Mouse (Mus musculus) adrenal gland (tissue): ENCODE data around the gene Chil1.

Experiments
- intact Hi-C: fragments of 180-260 bp; cut with DNase I; formaldehyde crosslinking; loops from one replicate; pipeline ENCODE4 v1.15.1; 2025

Chil1 gene

GRCm38 (mm10) chr1:134201751-134202420, 19.9 kb downstream of the Chil1 start:
- intact Hi-C loops = no loop called here

DNA sequence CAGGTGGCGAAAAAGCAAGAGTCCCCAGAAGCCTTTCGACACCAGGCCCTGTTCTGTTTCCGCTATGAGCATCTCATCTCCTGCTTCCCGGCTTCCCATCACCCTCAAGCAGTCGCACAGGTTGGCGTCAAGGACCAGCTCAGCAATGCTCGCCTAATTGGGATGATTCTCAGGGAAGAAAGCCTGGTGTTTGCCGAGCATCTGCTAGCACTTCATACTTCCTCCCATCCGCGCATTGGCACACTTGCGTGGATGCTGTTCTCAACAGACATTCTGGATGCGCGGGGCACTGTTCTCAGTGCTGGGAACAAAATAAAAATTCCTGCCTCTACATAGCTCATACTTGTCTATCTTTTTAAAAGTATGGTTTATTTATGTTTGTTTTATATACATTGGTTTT, 22.3 kb downstream of the Chil1 start:
- intact Hi-C loops = no loop called here

DNA sequence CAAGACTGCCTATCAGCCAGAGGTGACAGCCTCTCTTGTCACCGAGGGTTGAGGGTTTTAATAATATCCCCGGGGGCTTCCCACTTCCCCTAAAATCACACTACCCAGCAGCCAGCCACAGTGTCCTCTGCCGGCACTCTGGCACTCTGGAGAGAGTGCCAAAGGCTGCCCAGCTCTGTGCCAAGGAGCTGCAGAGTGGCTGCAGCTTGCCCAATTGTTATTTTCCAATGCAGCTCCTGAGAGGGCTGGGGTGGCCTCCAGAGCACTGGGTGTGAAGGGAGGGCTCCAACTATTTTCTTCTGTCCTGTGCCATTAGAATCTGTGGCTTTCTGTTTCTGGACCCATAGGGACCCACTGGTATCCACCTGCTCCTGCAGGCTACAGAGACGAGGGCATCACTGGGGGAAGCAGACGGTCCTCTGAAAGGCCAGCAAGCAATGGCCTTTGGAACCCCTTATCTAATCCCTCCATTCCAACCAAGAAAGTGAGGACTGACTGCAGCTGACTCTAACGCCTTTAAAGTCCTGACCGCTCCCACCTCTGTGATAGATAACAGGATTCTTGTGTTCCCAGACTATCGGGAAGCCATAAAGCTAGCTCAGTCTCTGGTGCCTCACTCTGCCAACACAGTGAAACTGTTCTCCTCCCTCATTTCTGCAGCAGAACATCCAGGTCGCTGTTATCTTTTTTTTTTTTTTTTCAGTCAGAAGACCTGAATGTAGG, 23.5 kb downstream of the Chil1 start:
- intact Hi-C loops = no loop called here

- intact Hi-C loops = no loop called here
Measured at GRCm38 (mm10) chr1:134206085-134206484, 24.1 kb downstream of the Chil1 start.

GRCm38 (mm10) chr1:134210179-134210755, 28.3 kb downstream of the Chil1 start:
- intact Hi-C loops = no loop called here

GRCm38 (mm10) chr1:134211043-134211442, 29.1 kb downstream of the Chil1 start:
- intact Hi-C loops = no loop called here

- intact Hi-C loops = no loop called here
Measured at GRCm38 (mm10) chr1:134211631-134212030, 29.7 kb downstream of the Chil1 start.

- intact Hi-C loops = no loop called here
Measured at GRCm38 (mm10) chr1:134212351-134212750, 30.4 kb downstream of the Chil1 start.

GRCm38 (mm10) chr1:134213405-134213804, 31.4 kb downstream of the Chil1 start:
- intact Hi-C loops = no loop called here

DNA sequence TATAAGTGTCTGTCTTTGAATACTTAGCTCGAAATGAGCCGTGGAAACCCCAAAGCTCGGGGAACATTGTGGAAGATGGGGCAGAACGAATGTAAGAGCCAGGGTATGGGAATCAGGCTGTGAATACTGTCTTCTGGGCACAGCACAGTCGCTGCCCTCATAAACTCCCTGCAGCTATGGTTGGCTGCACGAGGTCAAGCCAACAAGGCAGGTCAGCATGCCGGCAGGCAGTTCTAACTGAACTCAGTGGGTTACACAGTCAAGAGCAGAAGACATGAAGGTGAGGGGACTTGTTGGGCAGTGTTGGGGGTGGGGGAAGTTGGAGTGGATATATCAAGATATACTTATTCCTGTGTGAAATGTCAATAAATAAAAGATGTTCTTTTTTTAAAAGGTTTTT, 33.1 kb downstream of the Chil1 start:
- intact Hi-C loops = no loop called here

GRCm38 (mm10) chr1:134215751-134216628, 34.0 kb downstream of the Chil1 start:
- intact Hi-C loops = no loop called here

DNA sequence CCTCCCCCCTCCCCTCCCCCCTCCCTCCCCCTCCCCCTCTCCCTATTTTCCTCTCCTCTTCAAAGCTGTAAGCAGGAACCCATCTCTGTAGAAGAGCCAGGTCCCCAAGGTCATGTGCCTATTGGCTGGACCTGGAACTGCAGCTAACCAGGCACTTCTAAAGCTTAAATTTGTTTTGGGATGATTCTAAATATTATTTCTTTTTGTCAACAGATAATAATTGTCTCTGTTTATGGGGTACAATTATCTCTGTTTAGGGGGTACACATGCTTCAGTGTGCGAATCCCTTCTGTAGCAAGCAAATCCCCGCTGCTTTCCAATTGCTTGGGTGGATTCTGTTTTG, 34.6 kb downstream of the Chil1 start:
- intact Hi-C loops = no loop called here

- intact Hi-C loops = no loop called here
Measured at GRCm38 (mm10) chr1:134217028-134217481, 35.1 kb downstream of the Chil1 start.

- intact Hi-C loops = no loop called here
Measured at GRCm38 (mm10) chr1:134217942-134218341, 36.0 kb downstream of the Chil1 start.

DNA sequence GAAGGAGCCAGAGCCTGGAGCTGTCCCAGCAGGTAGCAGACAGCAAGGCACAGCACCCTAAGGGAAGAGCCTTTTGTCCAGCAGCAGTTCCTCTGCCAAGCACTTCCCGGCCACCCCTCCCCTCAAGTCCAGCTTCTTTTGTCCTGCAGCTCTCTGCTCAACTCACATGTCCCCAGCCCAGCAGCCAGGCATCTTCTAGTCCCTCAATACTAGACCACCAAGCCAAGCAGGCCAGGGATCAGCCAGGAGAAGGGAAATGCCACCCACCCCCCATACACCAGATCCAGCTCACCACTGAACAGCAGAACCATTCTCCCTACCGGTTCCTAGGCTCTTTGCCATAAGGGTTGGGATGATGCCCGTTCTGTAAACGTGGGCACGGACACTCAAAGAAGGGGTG, 37.6 kb downstream of the Chil1 start:
- intact Hi-C loops = no loop called here

- intact Hi-C loops = no loop called here
Measured at GRCm38 (mm10) chr1:134221172-134221571, 39.2 kb downstream of the Chil1 start.

DNA sequence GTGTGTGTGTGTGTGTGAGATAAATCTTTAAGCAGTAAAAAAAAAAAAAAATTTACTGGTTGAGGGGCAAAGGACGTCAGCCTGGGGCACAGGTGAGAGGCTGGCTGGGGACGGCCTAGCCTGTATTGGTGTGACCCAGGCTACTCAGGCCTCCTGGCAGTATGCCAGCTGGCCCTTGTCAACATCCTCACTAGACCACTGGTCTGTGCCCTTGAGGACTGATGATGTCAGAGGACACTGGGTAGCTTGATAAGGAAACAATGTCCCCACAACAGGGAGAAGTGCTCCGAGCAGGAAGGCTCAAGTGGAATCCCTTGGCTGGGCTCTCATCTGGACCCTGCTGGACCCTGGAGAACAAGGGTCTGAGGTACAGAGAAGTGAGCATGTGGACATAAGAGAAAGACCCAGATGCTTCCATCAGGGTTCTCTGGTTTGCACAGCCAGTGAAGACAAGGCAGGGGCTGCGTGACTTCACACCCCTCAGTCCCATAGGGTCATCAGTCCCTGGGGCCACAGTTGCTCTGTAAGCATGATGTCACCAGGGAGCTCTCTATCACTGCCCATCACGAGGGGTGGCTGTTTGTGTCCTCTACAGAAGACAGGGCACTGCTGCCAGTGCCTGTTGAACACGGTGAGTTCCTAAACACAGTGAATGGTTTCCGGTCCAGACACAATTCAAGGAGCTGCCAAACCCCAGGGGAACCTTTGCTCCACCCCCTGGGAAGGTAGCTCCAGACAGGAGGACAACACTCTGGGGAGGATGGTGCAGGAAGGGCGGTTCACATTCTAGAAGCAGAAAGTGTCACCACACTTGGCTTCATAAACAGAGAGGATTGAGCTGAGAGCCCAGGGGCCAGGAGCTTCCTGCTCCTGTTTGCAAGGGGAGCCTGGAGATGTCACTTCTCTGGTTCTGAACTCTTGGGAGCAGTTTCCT, 40.4 kb downstream of the Chil1 start:
- intact Hi-C loops = no loop called here

GRCm38 (mm10) chr1:134224649-134225227, 42.8 kb downstream of the Chil1 start:
- intact Hi-C loops = no loop called here

DNA sequence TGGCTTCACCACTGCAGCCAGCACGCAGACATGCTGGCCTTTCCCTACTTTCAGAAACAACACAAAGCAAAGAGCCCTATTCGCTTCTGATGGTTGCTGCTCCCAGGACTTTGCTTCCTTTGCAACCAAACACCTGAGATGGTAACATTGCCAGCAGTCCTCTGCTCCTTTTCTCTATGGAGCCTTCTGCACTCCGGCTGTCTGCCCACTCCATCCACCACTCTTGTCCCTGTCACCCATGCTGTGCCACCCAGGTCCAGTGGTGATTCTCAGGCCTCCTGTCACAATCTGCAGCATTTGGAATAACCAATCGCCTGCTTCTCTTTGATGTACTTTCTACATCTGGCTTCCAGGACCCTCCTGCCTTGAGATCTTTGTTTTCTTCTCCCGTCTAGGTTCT, 43.4 kb downstream of the Chil1 start:
- intact Hi-C loops = no loop called here

DNA sequence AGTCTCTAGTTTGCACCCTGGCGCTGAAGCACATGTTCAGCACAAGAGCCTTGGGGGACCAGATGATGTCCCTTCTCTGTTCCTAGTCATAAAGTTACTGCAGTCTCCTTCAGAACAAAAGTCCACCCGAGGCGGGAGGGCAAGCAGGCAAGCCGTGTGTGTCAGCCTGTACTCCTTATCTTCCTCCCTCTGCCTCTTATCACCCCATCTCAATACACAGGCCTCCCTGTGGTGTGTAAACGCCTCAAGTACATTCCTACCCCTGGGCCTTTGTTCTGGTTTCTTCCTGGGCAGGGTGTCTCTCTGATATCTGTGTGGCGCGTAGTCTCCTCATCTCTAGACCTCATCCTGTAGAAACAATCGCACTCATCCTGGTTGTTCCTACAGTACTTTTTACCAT, 44.8 kb downstream of the Chil1 start:
- intact Hi-C loops = no loop called here
